Mouse (Mus musculus): ENCODE data around the gene Ankrd33. TPM values are rescaled to one million over a fixed set of nuclear protein-coding genes. Genes with fewer than 3 reads are reported as not detected.

Gene Ankrd33
- total and polyA plus RNA-seq, 2 experiments: not detected

- WGBS: 34% methylated on average over 1 of the region's 1 CpGs
- no peak for DNase-seq (ENCODE audit: extremely low read depth, low read depth, low spot score)
- Histone ChIP-seq H3K4me3 (ENCODE audit: insufficient read depth, low read depth, low read length) (no peak overlapping the region), H3K27me3 (ENCODE audit: control insufficient read depth, insufficient read depth, low read length) (no peaks in the 10 kb centered on the region), H3K79me2 (ENCODE audit: control insufficient read depth, insufficient read depth, low read length) (no peaks in the 10 kb centered on the region), H3K36me3 (ENCODE audit: control insufficient read depth, insufficient read depth, low read length) (no peaks in the 10 kb centered on the region), H3K9ac (ENCODE audit: low read depth, low read length) (no peak overlapping the region), H3K4me1 (ENCODE audit: control insufficient read depth, insufficient read depth, low read length) (no peaks in the 10 kb centered on the region), H3K27ac (replicated peaks; ENCODE audit: insufficient read depth, low read depth, low read length) (no peak overlapping the region)
- TF ChIP-seq POLR2A (IDR thresholded peaks at IDR 0.05; ENCODE audit: extremely low read depth, insufficient read depth, low read length) (no peak), CTCF (IDR thresholded peaks at IDR 0.05; ENCODE audit: low read depth, low read length) (no peak)
Observed at GRCm38 (mm10) chr15:101160128-101160527, 44.6 kb downstream of the Ankrd33 start.

- WGBS: 64% methylated on average over 7 of the region's 7 CpGs
- no peak overlapping the region for H3K27ac ChIP-seq (replicated peaks; ENCODE audit: insufficient read depth, low read depth, low read length)
- TF ChIP-seq POLR2A (IDR thresholded peaks at IDR 0.05; ENCODE audit: extremely low read depth, insufficient read depth, low read length) (no peak), CTCF (IDR thresholded peaks at IDR 0.05; ENCODE audit: low read depth, low read length) (no peak)
Observed at GRCm38 (mm10) chr15:101160591-101160990, 45.0 kb downstream of the Ankrd33 start.

GRCm38 (mm10) chr15:101161534-101161933 is 46.0 kb downstream of the Ankrd33 start:
- TF ChIP-seq CTCF (IDR thresholded peaks at IDR 0.05; ENCODE audit: low read depth, low read length) (no peak), POLR2A (IDR thresholded peaks at IDR 0.05; ENCODE audit: extremely low read depth, insufficient read depth, low read length) (no peak)
- no peak overlapping the region for H3K4me3 ChIP-seq (ENCODE audit: insufficient read depth, low read depth, low read length)
- WGBS: 96% methylated on average over 7 of the region's 7 CpGs

More at GRCm38 (mm10) chr15:101160591-101160990, 45.0 kb downstream of the Ankrd33 start:
- no peaks in the 10 kb centered on the region for H3K27me3 ChIP-seq (ENCODE audit: control insufficient read depth, insufficient read depth, low read length)
- H3K9ac ChIP-seq (ENCODE audit: low read depth, low read length): no peak overlapping the region
- H3K36me3 ChIP-seq (ENCODE audit: control insufficient read depth, insufficient read depth, low read length): no peaks in the 10 kb centered on the region
- H3K4me1 ChIP-seq (ENCODE audit: control insufficient read depth, insufficient read depth, low read length): no peaks in the 10 kb centered on the region
- no peaks in the 10 kb centered on the region for H3K79me2 ChIP-seq (ENCODE audit: control insufficient read depth, insufficient read depth, low read length)
- H3K4me3 ChIP-seq (ENCODE audit: insufficient read depth, low read depth, low read length): no peak overlapping the region
- DNase-seq (ENCODE audit: extremely low read depth, low read depth, low spot score): no peak

GRCm38 (mm10) chr15:101163056-101163458 is 47.5 kb downstream of the Ankrd33 start:
- no peak overlapping the region for H3K9ac ChIP-seq (ENCODE audit: low read depth, low read length)
- H3K79me2 ChIP-seq (ENCODE audit: control insufficient read depth, insufficient read depth, low read length): no peaks in the 10 kb centered on the region
- H3K27ac ChIP-seq (replicated peaks; ENCODE audit: insufficient read depth, low read depth, low read length): no peak overlapping the region
- H3K4me3 ChIP-seq (ENCODE audit: insufficient read depth, low read depth, low read length): no peak overlapping the region
- no peak for DNase-seq (ENCODE audit: extremely low read depth, low read depth, low spot score)
- H3K4me1 ChIP-seq (ENCODE audit: control insufficient read depth, insufficient read depth, low read length): no peaks in the 10 kb centered on the region
- H3K36me3 ChIP-seq (ENCODE audit: control insufficient read depth, insufficient read depth, low read length): no peaks in the 10 kb centered on the region
- WGBS: 78% methylated on average over 15 of the region's 15 CpGs
- TF ChIP-seq CTCF (IDR thresholded peaks at IDR 0.05; ENCODE audit: low read depth, low read length) (no peak), POLR2A (IDR thresholded peaks at IDR 0.05; ENCODE audit: extremely low read depth, insufficient read depth, low read length) (no peak)
- no peaks in the 10 kb centered on the region for H3K27me3 ChIP-seq (ENCODE audit: control insufficient read depth, insufficient read depth, low read length)

More at GRCm38 (mm10) chr15:101161534-101161933, 46.0 kb downstream of the Ankrd33 start:
- no peak for DNase-seq (ENCODE audit: extremely low read depth, low read depth, low spot score)
- H3K27me3 ChIP-seq (ENCODE audit: control insufficient read depth, insufficient read depth, low read length): no peaks in the 10 kb centered on the region
- no peaks in the 10 kb centered on the region for H3K79me2 ChIP-seq (ENCODE audit: control insufficient read depth, insufficient read depth, low read length)
- H3K9ac ChIP-seq (ENCODE audit: low read depth, low read length): no peak overlapping the region
- no peaks in the 10 kb centered on the region for H3K4me1 ChIP-seq (ENCODE audit: control insufficient read depth, insufficient read depth, low read length)
- H3K36me3 ChIP-seq (ENCODE audit: control insufficient read depth, insufficient read depth, low read length): no peaks in the 10 kb centered on the region
- no peak overlapping the region for H3K27ac ChIP-seq (replicated peaks; ENCODE audit: insufficient read depth, low read depth, low read length)

GRCm38 (mm10) chr15:101163854-101164253 is 48.3 kb downstream of the Ankrd33 start:
- no peak for DNase-seq (ENCODE audit: extremely low read depth, low read depth, low spot score)
- WGBS: 83% methylated on average over 5 of the region's 5 CpGs
- H3K27ac ChIP-seq (replicated peaks; ENCODE audit: insufficient read depth, low read depth, low read length): no peak overlapping the region
- TF ChIP-seq CTCF (IDR thresholded peaks at IDR 0.05; ENCODE audit: low read depth, low read length) (no peak), POLR2A (IDR thresholded peaks at IDR 0.05; ENCODE audit: extremely low read depth, insufficient read depth, low read length) (no peak)
- H3K9ac ChIP-seq (ENCODE audit: low read depth, low read length): no peak overlapping the region
- no peaks in the 10 kb centered on the region for H3K27me3 ChIP-seq (ENCODE audit: control insufficient read depth, insufficient read depth, low read length)
- no peaks in the 10 kb centered on the region for H3K36me3 ChIP-seq (ENCODE audit: control insufficient read depth, insufficient read depth, low read length)
- H3K79me2 ChIP-seq (ENCODE audit: control insufficient read depth, insufficient read depth, low read length): no peaks in the 10 kb centered on the region
- H3K4me3 ChIP-seq (ENCODE audit: insufficient read depth, low read depth, low read length): no peak overlapping the region
- no peaks in the 10 kb centered on the region for H3K4me1 ChIP-seq (ENCODE audit: control insufficient read depth, insufficient read depth, low read length)

- Histone ChIP-seq H3K27ac (replicated peaks; ENCODE audit: insufficient read depth, low read depth, low read length) (no peak overlapping the region), H3K79me2 (ENCODE audit: control insufficient read depth, insufficient read depth, low read length) (no peaks in the 10 kb centered on the region), H3K27me3 (ENCODE audit: control insufficient read depth, insufficient read depth, low read length) (no peaks in the 10 kb centered on the region), H3K9ac (ENCODE audit: low read depth, low read length) (no peak overlapping the region), H3K4me1 (ENCODE audit: control insufficient read depth, insufficient read depth, low read length) (no peaks in the 10 kb centered on the region), H3K4me3 (ENCODE audit: insufficient read depth, low read depth, low read length) (no peak overlapping the region), H3K36me3 (ENCODE audit: control insufficient read depth, insufficient read depth, low read length) (no peaks in the 10 kb centered on the region)
- no peak for TF ChIP-seq POLR2A (IDR thresholded peaks at IDR 0.05; ENCODE audit: extremely low read depth, insufficient read depth, low read length)
- TF ChIP-seq CTCF (IDR thresholded peaks at IDR 0.05; ENCODE audit: low read depth, low read length): no peak
- WGBS: 68% methylated on average over 5 of the region's 5 CpGs
- DNase-seq (ENCODE audit: extremely low read depth, low read depth, low spot score): no peak
Observed at GRCm38 (mm10) chr15:101164291-101164690, 48.7 kb downstream of the Ankrd33 start.
